Mouse (Mus musculus) left cerebral cortex, postnatal 25 days (tissue): ENCODE results near the gene Nadk2. TPM values are rescaled to one million over a fixed set of nuclear protein-coding genes. Genes with fewer than 3 reads are reported as not detected.

Source experiments
- DNase-seq, 2 experiments: peaks; one replicate each; pipeline ENCODE4 v3.0.0; 2022; ENCODE audit warnings: low spot score in 2 of 2, mixed read lengths in 1 of 2
- intact Hi-C: fragments of 180-260 bp; cut with DNase I; formaldehyde crosslinking; loops from one replicate; pipeline ENCODE4 v1.15.1; 2025
- total RNA-seq, 2 experiments: library from RNA; stranded (reverse); gene quantifications; 2 replicates each; pipeline ENCODE4 v1.2.3; 2021

The Nadk2 gene
- 10 to 100 TPM; 44.7 TPM for total RNA-seq

DNA sequence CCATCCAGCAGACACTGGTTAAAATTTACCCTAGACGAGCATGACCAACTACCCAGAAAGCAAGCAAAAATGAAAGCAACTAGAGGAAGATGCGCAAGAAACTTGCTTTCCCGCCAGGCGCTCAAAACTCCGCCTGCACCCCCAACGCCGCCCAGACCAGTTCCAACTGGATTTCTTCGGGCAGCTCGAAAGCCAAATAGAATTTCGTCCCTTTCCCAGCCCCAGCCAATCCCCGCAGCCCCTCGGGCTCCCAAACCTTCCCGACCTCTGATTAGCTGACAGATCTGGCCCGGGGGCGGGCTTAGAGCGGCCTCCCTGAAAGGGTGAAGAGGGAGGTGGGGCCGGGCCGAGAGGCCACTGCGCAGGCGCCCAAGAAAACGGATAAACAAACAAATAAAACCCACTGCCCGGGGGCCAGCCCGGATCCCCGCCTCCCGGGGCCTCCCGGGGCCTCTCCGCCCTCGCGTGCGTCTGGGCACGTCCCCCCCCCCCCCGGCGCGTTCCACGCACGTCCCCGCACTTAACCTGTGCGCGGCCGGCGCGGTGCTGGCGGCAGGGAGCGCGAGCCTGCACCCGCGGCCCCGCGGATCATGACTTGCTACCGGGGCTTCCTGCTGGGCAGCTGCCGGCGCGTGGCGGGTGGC, at the start of gene Nadk2:
Gene Nadk2, plus strand, starts transcription at position 349 of the 644 bp plus-strand sequence.
- intact Hi-C loops = no loop called here

DNA sequence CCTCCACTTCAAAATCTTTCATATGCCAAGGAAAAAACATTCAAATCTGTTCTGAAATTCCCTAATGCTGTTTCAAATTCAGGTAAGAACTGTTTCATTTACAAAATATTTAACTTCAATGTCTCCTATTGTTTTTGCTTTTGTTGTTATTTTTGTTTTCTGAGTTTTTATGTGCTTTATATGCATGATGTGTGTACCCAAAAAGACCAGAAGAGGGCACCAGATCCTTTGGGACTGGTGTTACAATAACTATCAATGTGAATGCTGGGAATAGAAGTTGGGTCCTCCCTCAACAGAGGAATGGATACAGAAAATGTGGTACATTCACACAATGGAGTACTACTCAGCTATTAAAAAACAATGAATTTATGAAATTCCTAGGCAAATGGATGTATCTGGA, 15.4 kb upstream of the Nadk2 start:
- intact Hi-C loops = no loop called here
- no peak for DNase-seq

More for the DNA sequence above, at the start of gene Nadk2:
- DNase-seq = peak; percentile 97 to 99

DNA sequence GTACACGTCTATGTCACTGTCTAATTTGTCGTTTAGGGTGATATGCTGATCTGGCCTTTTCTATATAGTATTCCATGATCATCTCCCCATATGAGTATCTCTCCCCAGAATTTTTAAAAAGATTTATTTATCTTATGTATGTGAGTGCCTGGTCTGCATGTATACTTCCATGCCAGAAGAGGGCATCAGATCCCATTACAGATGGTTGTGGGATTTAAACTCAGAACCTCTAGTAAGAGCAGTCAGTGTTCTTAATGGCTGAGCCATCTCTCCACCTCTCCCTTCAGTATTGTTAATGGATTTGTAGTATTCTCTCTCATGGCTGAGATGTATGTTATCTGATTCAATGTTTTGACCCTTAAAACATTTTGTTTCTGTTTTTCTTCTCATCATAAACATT, 11.2 kb upstream of the Nadk2 start:
- DNase-seq = no peak

DNA sequence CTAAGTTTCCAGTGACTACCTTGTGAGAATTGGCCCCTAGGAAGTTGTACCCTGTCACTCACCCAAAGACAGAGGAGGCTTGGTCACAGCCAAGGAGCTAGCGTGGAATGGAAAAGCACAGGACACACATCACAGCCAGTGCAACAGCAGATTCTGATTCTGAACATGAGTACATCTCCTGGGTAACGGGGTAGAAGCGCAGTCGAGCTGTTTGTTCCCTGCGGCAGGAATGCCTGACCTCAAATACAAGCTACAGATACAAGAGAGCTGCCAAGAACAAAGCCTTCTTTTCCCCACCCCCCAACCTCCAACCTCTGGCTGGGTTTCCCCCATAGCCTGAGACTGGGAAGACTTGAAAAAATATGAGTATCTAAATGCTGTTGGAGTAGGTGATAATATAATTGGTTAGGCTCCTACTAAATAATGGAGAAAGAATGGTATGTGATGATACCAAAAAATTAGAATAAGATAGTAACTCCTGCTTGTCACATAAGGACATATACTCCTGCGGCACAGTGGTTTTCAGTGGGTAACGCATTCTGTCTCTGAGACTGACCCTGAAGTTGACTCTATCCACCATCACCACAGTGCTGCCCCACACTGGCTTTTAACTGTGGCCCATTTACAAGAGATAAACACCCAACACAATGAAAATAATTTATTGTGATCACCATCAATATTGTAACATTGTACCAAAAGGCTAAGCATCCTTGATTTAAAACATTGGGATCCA, 9.7 kb upstream of the Nadk2 start:
- DNase-seq = peak; percentile 30 to 63
- intact Hi-C loops = no loop called here

More for the DNA sequence above, 11.2 kb upstream of the Nadk2 start:
- intact Hi-C loops = no loop called here

DNA sequence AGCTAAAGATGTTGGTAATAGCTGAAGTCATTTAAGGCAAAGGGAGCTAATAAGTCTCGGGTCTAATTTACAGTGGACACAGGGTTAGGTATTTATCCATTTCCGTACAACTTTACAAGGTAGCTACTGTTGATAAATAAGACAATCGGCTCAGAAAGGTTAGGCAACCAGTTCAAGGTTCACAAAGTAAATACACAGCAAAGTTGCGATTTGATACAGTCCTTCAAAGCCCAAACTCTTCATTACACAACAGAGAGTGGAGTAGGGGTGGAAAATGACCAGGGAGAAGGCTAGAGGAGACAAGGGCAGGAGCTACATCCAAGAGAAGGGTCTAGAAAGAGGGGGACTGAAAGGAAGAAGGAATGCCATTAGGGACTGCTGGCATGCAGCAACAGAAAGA, 2.2 kb upstream of the Nadk2 start:
- intact Hi-C loops = no loop called here

DNA sequence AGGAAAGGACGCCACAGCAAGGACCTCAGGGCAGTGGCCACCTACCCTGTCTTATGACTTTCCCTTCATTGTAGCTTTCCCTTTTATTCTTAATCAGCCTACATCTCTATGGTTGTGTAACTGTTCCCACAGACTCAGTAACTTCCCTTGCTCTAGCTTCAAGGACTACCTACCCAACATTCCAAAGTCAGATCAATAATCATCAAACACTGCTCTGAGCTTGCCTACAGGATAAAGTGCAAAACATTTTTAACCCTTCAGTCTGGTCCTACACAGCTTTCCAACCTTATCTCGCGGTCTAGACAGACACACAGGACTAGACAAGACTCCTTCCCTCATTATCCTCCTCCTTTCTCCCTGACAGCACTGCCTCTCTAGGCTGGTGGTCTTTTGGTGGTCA, 707 bp upstream of the Nadk2 start:
- intact Hi-C loops = no loop called here
- DNase-seq = no peak

More for the DNA sequence above, 2.2 kb upstream of the Nadk2 start:
- no peak for DNase-seq

DNA sequence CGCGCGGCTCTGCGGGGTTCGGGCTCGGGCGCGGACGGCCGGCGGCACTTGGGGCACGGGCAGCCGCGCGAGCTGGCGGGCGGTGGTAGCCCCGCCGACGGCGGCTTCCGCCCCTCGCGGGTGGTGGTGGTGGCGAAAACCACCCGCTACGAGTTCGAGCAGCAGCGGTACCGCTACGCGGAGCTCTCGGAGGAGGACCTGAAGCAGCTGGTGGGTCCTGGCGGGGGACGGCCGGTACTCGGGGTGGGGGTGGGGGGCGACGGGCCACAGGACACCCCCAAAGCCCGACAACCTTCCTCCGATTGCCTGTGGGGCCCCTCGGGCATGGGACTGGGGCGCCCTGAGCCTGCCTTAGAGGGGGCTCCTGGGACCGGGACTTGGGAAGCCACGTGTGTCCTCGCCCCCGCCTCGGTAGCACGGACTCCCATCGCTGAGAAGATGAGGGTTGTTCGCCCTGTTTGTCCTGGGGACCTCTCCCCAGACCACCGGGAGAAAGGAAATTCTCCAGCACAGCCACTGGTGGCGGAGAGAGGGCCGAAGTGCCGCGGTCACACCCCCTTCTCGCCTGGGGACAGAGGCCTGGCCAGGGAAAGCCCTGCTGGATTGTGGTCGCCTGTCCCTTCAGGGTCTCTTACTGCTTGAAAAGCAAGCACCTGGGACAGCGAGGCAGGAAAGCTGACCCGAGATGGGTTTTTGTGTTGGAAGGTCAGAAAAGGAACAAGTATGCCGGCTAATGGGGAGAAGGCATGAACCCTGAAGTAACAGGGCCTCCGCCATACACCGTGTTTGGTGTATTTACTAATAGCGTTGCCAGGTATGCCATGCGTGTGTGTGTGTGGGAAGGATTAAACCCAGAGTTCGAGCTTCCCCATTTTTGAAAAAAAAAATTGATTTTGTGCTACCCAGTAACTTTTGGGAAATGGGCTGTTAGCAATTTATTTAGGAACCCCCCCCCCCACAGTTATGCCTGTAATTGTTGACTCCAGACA, 790 bp downstream of the Nadk2 start:
- intact Hi-C loops = no loop called here
- DNase-seq = peak; percentile 16 to 31

DNA sequence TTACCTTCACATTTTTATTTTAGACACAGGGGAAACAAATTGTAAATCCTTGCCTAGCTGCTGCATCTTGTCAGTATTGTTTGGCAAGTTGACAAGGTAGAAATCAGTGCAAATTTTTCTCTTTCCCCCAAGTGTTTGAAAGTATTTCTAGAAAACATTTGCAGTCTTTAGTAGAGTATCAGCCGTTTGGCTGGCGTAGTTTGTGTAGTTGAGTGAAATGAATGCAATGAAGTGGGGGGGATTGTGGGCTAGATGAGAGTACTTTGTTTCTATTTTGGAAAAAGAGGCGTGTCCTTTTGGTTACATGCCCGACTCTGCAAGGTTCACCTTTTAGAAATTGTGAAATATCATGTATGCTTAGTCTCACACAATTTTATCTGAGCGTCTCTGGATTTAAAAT, 1.6 kb downstream of the Nadk2 start:
- DNase-seq = no peak
- intact Hi-C loops = no loop called here

DNA sequence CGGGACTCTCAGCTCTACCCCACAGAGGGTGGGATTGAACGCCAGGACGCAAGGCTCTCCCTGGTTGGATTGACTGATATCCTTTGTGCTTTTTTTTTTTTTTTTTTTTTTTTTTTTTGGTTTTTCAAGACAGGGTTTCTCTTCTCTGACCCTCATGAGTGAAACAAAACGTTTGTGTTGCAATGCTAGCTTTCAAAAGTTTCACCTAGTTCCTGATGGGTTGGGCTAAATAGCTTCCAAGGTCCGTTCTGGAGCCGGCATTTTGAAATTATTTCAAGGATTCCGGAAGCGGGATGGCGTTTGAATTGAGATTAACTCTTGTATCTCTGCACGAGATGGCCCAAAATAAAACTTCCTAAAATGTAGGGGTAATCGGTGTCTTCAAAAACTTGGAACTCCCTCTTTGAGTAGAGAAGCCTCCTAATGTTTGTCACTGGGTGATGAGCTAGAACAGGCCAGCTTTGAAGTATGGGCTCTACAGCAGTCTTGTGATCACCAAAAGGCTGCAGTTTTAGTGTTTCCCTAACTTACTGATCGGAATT, 2.1 kb downstream of the Nadk2 start:
- intact Hi-C loops = no loop called here
- DNase-seq = no peak

DNA sequence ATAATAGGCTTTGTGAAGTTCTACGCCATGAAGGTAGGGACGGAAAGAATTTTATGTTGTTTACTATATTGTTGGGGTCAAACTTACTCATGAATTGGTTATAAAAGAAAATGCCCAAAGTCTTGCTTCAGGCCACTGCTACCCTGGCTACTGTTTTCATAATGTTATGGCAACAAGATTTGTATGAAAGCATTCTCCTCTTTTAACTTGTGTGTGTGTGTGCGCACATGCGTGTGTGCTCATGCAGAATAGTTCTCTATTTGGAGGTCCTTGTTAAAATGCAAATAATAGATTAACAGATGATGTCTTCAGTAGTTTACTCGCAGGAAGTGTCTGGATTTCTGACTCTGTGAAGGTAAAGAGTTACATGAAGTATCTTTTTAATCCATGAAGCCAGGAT, 2.6 kb downstream of the Nadk2 start:
- intact Hi-C loops = no loop called here
- DNase-seq = no peak

DNA sequence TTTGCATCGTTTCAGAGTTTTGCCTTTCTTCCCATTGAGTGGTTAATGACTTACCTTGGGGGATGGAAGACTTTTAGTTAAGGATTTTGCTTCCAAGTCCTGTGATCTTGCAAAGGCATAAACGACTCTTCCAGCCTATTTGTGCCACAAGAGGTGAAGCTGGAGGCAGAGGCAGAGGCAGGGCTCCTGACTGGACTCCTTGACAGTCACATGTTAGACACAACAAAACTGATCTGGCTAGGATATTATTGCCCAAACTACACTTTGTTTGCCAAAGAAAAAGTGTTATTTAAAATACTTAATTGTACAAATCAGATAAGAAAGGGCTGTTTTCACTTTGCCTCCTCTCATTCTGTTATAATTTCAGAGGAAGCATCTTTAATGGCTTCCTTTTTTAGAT, 3.1 kb downstream of the Nadk2 start:
- intact Hi-C loops = no loop called here
- no peak for DNase-seq

DNA sequence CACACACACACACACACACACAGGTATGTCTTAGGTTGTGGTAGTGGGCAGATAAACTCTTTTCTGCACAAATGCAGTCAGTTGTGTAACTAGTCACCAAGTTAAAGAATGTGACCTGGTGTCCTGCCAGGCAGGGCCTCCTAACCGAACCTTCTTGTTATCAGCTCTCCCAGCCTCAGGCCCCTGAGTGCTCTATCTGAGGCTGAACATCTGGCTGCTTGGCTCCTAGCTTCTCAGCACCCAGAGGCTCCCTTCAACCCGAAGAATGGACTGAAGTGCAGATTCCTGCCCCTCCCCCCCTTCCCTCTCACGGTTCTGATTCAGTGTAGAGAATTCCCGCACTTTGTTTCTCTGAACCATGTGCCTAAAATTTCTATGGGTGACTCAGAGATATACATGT, 3.6 kb downstream of the Nadk2 start:
- intact Hi-C loops = no loop called here
- DNase-seq = no peak

DNA sequence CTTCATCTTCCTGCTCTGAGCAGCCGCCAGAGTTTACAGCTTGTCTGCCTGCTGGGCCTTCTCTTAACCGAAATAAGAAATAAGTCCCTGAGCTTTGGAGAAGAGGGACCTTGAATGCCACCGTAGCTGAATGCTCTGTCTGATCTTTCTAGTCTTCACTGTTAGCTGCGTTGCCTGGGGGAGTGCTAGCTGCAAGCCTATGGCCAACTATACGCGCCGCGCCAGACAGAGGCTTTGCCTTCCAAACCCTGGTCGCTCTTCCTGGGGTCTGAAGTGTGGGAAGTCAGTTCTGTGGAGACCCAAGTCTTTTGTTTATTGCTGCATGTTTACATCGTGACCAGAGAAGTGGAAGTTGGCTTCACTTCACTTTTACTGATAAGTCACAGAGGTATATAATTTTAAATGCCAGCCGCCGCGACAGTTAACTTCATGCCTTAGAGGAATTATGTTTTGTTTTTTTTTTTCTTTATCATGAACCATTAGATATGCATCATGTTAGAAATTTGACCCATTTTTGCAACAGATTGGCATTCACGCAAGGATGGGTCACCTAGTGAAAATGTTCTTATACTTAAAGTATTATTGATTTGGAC, 4.6 kb downstream of the Nadk2 start:
- no peak for DNase-seq
- intact Hi-C loops = no loop called here

DNA sequence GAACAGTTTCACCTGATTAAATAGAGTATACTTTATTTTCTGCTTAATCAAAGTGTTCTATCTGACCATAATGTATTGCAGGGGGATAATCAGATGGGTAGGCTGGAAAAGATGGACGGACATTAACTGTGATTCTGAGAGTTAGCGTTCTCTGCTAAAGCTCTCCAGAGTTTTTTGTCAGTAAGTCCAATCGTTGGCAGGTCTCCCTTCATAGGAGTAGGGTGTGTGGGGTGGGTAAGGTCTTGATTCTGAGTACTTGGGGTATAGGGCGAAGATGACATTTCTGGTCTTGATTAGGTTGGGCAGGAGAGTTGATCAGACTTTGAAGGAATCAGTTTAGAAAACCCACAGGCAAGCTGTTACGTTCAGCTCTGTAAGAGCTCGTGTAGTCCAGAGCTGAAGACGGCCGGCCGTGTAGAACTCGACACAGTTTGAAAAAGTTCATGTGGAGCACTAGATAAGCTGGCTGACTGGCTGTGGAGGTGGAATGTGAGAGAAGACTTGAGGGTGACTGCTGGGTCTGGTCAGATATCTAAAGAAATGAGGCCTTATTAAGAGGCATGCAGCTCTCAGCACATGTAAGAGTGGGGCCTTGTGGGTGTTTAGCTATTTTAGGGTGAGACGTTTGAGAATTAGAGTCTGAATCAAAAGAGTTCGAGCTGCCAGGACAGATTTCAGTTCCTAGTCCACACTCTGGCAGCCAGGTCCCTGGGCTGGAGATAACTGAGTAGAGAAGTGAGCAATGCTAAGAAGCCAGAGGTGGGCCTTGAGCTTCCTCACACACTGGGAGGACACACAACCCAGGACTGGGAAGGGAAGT, 7.6 kb downstream of the Nadk2 start:
- intact Hi-C loops = no loop called here
- no peak for DNase-seq

DNA sequence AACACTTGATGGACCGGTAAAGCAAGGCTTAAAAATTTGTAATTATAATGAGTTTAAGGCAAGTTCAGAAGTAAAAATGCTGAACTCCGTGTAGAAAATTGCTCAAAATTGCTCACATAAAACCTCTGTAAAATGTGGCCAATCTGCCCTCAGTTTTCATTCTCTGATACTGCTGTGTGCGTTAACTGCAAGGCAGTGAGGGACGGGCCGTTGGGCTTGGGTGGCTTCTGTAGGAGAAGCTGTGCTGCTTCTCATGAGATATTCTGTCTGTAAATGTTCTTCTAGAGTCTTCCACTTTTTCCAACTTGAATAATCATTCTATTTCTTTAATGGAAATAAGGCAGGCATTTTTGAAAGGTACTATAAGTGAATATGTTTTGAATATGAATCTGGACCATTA, 8.6 kb downstream of the Nadk2 start:
- intact Hi-C loops = no loop called here
- DNase-seq = no peak

DNA sequence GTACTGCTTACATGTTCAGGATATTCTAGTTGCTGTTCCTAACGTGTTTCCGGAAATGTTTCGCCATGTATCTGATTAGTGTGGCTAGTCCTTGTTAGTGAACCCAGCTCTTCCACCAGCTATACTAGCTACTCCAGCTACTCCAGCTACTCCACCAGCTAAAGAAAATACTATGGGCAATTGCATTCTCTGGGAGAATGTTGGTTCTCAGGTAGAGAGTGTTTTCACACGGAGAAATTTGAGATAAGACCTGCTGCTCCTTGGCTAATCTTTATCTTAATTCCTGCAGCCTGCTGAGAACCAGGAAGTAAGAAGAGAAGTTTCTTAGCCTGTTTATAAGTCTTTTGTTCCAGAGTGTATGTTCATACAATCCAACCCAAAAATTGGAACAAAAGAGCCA, 9.1 kb downstream of the Nadk2 start:
- DNase-seq = no peak
- intact Hi-C loops = no loop called here

DNA sequence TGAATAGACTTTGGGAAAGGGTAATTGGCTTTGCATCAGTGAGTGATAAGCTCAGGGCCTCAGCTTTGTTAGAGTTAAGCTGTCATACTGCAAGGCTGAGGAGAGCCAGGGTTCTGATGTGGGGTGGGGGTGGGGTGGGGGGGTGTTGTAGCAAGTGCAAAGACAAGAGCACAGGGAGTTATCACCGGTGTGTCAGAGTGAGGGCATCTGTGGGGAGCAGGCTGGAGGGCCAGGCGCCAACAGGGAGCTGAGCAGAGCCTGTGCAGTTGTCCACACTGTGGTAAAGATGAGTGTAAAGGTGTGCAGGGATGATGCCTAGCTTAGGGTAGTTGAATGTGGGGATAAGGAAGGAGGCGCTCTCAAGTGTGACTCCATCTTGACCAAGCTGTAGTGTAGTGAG, 10.2 kb downstream of the Nadk2 start:
- intact Hi-C loops = no loop called here
- DNase-seq = no peak

DNA sequence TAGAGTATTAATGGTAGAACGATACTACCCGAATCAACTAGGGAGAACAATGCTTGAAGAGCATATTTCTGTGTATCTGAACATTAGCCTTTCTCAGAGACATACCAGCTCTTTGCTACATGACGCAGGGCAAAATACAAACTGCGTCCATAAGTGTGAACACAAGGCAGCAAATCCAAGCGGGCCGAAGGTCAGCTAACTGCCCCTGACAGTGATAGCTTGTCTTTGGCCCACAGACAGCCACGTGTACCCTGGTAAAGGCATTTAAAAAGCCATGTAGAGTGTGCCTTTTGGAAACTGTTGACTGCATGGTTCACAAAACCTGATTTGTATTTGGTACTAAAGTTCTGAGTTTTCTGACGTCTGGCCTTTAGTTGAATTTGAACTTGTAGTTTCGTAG, 11.7 kb downstream of the Nadk2 start:
- DNase-seq = no peak
- intact Hi-C loops = no loop called here

DNA sequence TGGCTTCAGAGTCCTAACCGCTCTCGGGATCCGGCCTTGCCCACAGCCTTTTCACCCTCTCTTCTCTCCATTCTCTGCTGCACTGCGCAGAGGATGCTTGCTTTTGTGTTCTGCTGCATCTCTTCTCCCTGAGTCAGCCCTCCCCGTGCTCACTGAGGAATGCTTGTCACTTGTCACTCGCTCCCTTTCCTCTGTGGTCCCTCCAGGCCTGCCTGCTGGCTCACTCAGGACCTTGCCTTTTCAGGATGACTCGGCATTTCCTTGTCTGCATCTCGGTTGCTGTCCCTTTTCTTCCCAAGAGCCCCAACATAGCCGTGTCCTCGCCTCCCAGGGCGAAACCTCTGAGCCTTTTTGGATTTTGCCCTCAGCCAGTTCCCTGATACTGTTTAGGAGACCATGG, 15.8 kb downstream of the Nadk2 start:
- intact Hi-C loops = no loop called here
- no peak for DNase-seq
